Mouse (Mus musculus) heart, embryonic 16.5 days (tissue): ENCODE results near the gene Cdk5rap3. TPM values are rescaled to one million over a fixed set of nuclear protein-coding genes. Genes with fewer than 3 reads are reported as not detected.

Source experiments
- ATAC-seq: fragments of 200-750 bp; cut with Nextera tagmentation; replicated peaks from 2 replicates; pipeline ENCODE4 v1.8.0; 2017; ENCODE audit warnings: moderate number of reproducible peaks; ENCODE audit not compliant: insufficient read depth, low FRiP score; ENCODE audit errors: extremely low read depth
- H3K27ac ChIP-seq: fragments of 300-500 bp; sonication (generic); 2 replicates; pipeline ENCODE4 v1.5.1; 2014; ENCODE audit warnings: mild to moderate bottlenecking, low read length, control low read depth, moderate library complexity
- H3K27me3 ChIP-seq: fragments of 300-500 bp; sonication (generic); 2 replicates; pipeline ENCODE4 v1.6.1; 2014; ENCODE audit warnings: low read length, mixed read lengths; ENCODE audit not compliant: control insufficient read depth, insufficient read depth
- H3K36me3 ChIP-seq: fragments of 300-500 bp; sonication (generic); 2 replicates; pipeline ENCODE4 v1.6.1; 2014; ENCODE audit not compliant: control insufficient read depth, insufficient read depth
- H3K4me1 ChIP-seq: fragments of 300-500 bp; sonication (generic); 2 replicates; pipeline ENCODE4 v1.6.1; 2014; ENCODE audit warnings: low read length, mixed read lengths; ENCODE audit not compliant: control insufficient read depth, insufficient read depth
- H3K4me2 ChIP-seq: fragments of 300-500 bp; sonication (generic); 2 replicates; pipeline ENCODE4 v1.6.1; 2014; ENCODE audit warnings: low read depth, mild to moderate bottlenecking, control low read depth, low read length
- H3K4me3 ChIP-seq: fragments of 300-500 bp; sonication (generic); 2 replicates; pipeline ENCODE4 v1.5.1; 2014; ENCODE audit warnings: mild to moderate bottlenecking, control low read depth, low read length
- H3K9ac ChIP-seq: fragments of 300-500 bp; sonication (generic); 2 replicates; pipeline ENCODE4 v1.6.1; 2014; ENCODE audit warnings: low read length, control low read depth
- H3K9me3 ChIP-seq: fragments of 300-500 bp; sonication (generic); replicated peaks from 2 replicates; pipeline ENCODE4 v1.6.1; 2016; ENCODE audit warnings: low read length; ENCODE audit not compliant: control insufficient read depth
- WGBS: fragments of 180-500 bp; shearing (Covaris S2); extraction: QIAGEN DNeasy Blood & Tissue Kit; methylation state at CpG from one replicate; pipeline ENCODE4 v1.1.7; 2014; 5-methylcytosine and 5-hydroxymethylcytosine counted together
- polyA plus RNA-seq: library from polyadenylated mRNA; unstranded; fragments of >200 nt; fragmentation: Nextera tagmentation; extraction: Ambion mirVana; gene quantifications from 2 replicates; pipeline ENCODE4 v1.2.1, GENCODE M21; 2015

Cdk5rap3 gene
- polyA plus RNA-seq, 1 experiment from 2014 or later = 60.5 TPM

DNA sequence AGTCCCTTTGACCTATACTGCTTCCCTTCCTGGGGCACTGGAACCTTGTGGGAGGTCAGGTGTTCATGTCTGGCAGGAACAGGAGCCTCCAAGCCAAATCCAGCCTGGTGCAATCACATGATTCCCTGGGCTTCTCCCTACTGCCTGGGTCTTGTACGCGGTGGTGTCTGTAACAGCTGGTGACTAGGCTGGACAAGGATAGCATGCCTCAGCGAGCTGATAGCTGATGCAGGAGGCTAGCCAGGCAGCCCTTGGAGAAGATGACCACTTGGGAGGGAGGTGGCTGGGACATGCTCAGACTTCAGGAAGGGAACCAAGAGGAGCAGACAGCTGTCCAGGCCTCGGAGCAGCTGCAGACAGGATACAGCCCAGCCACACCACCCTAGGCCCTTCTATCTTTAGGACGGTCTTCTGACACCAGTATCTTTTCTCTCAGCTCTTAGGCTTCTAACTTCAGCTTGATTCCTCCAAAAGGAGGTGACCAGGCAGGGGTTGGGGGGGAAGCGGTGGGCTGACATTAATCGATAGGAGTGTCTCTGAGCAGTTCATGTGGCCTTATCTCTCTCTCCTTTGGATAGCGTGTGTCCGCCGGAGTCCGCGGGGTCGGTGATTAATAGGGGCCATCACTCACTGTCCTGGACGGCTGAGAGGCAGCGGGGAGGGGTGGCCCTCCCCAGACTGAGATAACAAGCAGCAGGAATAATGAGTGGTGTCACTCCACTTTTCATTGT lies 9.7 kb downstream of the Cdk5rap3 start:
- H3K9ac ChIP-seq = peak overlapping the region; percentile 26; the same call in 1 of the 2 replicates
- 18% methylated on average over 15 of the region's 15 CpGs for WGBS
- H3K9me3 ChIP-seq = no peaks in the 10 kb centered on the region
- peaks cover 21% of the 10 kb centered on the region for H3K4me1 ChIP-seq
- peaks cover 6% of the 10 kb centered on the region; the same call in 1 of the 2 replicates for H3K36me3 ChIP-seq
- no peak overlapping the region for H3K4me2 ChIP-seq
- no peak overlapping the region for H3K4me3 ChIP-seq
- H3K27me3 ChIP-seq = no peaks in the 10 kb centered on the region
- no peak overlapping the region for H3K27ac ChIP-seq
- 0 out of 2 replicates have a peak, but pooled peaks have one; percentile 17 for ATAC-seq

DNA sequence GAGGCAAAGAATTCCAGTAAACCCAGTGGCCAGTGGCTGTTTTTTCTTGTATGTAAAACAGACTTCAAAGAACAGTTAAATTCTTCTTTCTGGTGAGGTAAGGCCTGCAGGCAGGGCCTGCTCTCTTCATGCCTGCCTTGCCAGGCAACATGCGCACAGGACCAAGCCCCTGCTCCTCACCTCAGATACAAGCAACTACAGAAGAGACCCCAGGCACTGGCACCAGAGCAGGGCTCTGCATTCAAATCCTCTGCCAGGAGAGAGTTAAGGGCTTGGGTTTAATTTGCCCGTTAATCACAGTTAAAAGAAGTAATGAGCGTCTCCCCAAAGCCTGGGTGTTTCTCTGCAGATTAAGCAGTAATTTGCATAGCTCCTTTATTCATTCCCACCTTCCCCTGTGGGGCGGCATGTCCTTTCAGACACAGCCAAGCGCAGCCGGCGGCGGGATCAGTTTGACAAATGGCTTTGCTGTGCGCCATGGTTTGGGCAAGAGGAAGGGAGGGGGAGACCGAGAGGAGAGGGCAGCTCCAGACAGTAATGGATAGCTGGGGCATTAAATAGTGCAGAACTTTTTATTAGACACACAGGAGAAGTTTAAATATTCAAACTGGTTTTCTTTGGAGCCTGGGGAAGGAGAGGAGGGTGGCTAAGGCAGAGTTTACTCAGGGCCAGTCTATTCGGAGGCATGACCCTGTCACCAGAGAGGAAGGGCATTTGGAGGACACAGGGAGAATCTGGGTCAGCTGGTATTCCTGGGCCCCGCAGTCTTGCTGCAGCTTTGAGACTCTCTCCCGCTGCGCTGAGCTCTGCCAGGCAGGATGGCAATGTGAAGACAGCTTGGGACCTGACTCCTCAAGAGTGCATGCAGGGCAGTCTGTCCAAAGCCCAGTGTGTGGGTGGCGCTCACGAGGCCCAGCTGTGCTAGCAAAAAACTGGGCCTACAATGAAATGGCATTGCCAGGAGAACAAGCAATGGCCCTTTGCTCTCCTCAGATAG lies 13.4 kb downstream of the Cdk5rap3 start:
- no peaks in the 10 kb centered on the region for H3K27me3 ChIP-seq
- H3K9ac ChIP-seq = peak overlapping the region; percentile 12; the same call in 1 of the 2 replicates
- no peak overlapping the region for H3K4me3 ChIP-seq
- no peak for ATAC-seq
- WGBS = 42% methylated on average over 16 of the region's 16 CpGs
- H3K4me1 ChIP-seq = peaks cover 21% of the 10 kb centered on the region
- H3K27ac ChIP-seq = no peak overlapping the region
- no peaks in the 10 kb centered on the region for H3K9me3 ChIP-seq
- H3K4me2 ChIP-seq = no peak overlapping the region
- no peaks in the 10 kb centered on the region; the same call in 1 of the 2 replicates for H3K36me3 ChIP-seq

DNA sequence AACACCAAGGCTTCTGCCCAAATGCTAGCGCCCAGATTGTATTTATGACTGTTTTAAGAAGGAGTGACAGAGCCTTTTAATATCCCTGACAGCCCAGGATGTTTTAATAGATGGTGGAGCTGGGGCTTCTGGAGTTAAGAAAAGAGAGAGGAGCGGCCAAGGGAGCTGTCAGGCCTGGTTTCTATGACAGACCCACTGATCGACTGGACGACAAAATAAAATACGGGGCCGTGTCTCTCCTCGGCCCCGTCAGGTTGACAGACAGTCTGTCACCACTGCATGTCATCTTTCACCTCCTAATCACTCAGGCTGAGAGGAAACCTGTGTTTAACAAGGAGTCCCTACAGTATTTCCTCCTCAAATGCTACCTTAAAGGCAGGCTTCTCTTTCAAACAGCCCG lies 15.0 kb downstream of the Cdk5rap3 start:
- WGBS = 52% methylated on average over 9 of the region's 9 CpGs
- no peak for ATAC-seq
- Histone ChIP-seq H3K36me3 (no peaks in the 10 kb centered on the region), H3K4me2 (no peak overlapping the region), H3K9me3 (no peaks in the 10 kb centered on the region), H3K4me1 (peaks cover 10% of the 10 kb centered on the region), H3K9ac (no peak overlapping the region), H3K4me3 (no peak overlapping the region), H3K27me3 (no peaks in the 10 kb centered on the region), H3K27ac (no peak overlapping the region)

DNA sequence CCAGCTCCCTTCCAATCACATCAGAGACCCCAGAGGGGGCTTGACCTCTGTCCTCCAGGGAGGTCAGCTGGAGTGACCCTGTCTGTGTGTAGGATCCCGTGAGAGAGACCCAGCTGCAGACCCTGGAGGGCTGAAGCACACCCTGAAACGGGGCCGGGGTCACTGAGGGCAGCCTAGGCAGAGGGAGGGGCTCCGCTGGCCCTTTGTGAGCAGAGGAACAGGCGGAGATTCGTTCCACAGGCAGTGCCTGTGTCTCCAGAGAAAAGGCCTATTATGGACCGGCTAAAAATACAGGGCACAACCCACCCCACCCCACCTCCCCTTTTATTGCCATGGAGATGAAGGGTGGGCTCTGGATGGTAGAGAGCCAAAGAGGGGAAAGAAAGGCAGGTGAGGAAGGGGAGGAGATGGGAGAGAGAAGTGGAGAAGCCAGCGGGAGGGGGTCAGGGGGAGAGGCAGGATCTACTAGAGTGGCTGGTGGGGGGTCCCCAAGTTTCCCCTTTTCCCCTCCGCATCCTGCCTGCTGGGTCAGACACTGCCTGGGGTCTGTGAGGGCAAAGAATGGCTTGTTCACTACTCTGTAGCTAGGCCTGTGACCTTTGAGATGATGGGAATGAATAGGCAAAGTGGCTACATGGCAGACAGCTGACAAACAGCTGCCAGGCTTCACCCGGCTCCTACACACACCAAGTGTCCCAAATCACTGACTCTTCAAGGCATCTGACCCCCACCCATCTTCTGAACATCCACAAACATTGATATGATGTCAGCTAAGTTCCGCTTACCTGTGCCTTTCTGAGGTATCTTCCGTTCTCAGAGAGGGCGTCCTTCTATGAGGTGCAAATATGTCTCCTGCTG lies 16.6 kb downstream of the Cdk5rap3 start:
- no peak overlapping the region for H3K9ac ChIP-seq
- H3K36me3 ChIP-seq = no peaks in the 10 kb centered on the region
- H3K27me3 ChIP-seq = no peaks in the 10 kb centered on the region
- ATAC-seq = no peak
- no peak overlapping the region for H3K4me2 ChIP-seq
- 59% methylated on average over 13 of the region's 13 CpGs for WGBS
- no peak overlapping the region for H3K27ac ChIP-seq
- H3K9me3 ChIP-seq = no peaks in the 10 kb centered on the region
- H3K4me1 ChIP-seq = peaks cover 10% of the 10 kb centered on the region
- H3K4me3 ChIP-seq = no peak overlapping the region

DNA sequence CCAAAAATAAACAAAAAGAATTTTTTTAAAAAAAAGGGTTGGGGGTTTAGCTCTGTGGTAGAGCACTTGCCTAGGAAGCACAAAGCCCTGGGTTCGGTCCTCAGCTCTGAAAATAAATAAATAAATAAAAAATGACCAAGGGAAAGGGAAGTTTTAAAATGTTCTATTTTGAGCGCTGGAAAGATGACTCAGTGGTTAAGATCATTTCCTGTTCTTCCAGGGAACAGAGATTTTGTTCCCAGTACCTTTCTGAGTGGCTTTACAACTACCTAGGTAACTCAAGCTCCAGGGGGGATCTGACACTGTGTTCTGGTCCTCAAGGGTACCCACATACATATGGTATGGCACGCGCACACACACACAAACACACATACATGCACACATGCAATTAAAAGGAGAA lies 20.4 kb downstream of the Cdk5rap3 start:
- Histone ChIP-seq H3K9ac (no peak overlapping the region), H3K4me2 (no peak overlapping the region), H3K27me3 (peaks cover 3% of the 10 kb centered on the region; the same call in 1 of the 2 replicates), H3K27ac (no peak overlapping the region), H3K4me3 (no peak overlapping the region), H3K36me3 (no peaks in the 10 kb centered on the region), H3K9me3 (no peaks in the 10 kb centered on the region), H3K4me1 (no peaks in the 10 kb centered on the region)
- no peak for ATAC-seq
- WGBS = 64% methylated on average over 4 of the region's 4 CpGs

DNA sequence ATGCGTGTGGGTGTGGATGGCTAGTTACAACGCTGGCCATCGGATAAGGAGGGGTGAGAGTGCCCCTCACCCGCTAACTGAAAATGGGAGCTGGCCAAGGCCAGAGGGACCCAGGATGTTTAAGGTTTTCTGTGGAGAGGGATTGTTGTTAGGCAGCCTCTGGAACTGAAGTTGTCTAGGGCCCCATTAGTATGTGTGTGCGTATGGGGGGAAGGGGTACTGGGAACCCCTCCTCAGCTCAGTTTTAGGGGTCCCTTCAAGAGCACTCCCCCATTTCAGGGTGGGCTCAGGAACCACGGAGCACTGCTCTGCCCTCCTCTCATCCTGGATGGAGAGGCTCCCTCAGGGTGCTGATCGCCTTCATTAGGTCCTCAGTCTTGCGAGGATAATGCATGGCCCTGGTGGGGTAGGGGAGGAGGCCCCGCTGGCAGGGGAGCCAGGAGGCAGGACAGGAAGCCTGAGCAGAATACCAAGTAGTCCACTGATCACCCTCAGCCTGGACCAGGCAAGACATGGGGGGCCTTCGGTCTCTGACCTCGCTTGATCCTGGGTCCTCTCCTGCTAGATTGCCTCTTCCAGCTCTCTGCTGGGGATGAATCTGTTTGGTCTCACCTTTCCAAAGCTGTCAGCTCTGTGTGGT lies 23.0 kb downstream of the Cdk5rap3 start:
- Histone ChIP-seq H3K4me3 (no peak overlapping the region), H3K27me3 (peaks cover 3% of the 10 kb centered on the region; the same call in 1 of the 2 replicates), H3K9me3 (no peaks in the 10 kb centered on the region), H3K4me2 (no peak overlapping the region), H3K9ac (no peak overlapping the region), H3K4me1 (no peaks in the 10 kb centered on the region), H3K27ac (no peak overlapping the region), H3K36me3 (no peaks in the 10 kb centered on the region)
- WGBS = 66% methylated on average over 11 of the region's 11 CpGs
- ATAC-seq = no peak

DNA sequence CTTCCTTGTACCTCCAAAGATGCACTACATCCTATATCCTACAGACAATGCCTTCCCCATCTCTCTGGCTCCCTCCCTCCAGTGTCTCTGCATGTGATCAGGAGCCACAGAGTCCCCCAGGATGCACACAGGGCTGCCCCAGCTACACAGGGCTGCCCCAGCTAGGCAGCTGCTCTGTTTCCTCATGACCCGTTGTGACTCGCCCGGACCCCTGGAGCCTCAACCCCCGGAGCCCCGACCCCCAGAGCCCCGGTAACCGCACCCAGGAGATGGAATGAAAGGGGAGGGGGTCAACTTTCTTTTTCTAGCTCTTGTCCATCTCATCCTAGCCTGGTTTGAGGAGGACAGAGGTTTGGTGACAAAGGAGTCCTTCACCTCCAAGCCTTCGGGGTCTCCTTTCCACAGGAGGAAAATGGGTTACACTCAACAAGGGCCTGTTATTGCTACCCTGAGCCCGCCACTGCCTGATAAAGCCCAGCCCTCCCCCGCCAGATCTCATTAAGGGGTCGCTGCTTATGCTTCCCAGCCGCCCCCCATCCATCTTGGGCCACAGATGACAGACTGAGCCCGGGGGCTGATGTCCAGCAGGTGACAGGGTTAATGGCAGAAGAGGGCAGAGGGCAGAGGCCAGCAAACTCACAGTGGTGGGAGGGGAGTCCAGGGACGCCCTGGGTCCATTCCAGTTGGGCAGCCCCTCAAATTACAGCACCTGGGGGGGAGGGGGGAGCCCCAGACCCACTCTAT lies 24.3 kb downstream of the Cdk5rap3 start:
- H3K4me3 ChIP-seq = no peak overlapping the region
- no peak overlapping the region for H3K9ac ChIP-seq
- no peaks in the 10 kb centered on the region for H3K4me1 ChIP-seq
- WGBS = 55% methylated on average over 14 of the region's 14 CpGs
- H3K4me2 ChIP-seq = no peak overlapping the region
- H3K27ac ChIP-seq = no peak overlapping the region
- no peaks in the 10 kb centered on the region for H3K36me3 ChIP-seq
- H3K27me3 ChIP-seq = peaks cover 3% of the 10 kb centered on the region; the same call in 1 of the 2 replicates
- H3K9me3 ChIP-seq = no peaks in the 10 kb centered on the region
- no peak for ATAC-seq
